9 mouse cellular contexts compared by ENCODE assay signal in genomic region chr2:178101957-178102356, GRCm38 (mm10). TPM values are rescaled to one million over a fixed set of nuclear protein-coding genes. Genes with fewer than 3 reads are reported as not detected.
DNase-seq lines count a peak whose midpoint lies in the region; ATAC-seq and TF ChIP-seq lines count a peak whose summit lies in the region.
"Had no signal": no experiment of that assay in that cellular context is flagged by ENCODE, and none has a peak within 500 bp of the region (broad histone marks: within the 10 kb centered on the region; RNA-seq: fewer than 3 reads in every experiment).

No protein-coding gene starts in this region.

- no peak overlapping the region for H3K4me2 ChIP-seq in intestine, embryonic 16.5 days (ENCODE audit: low read depth, low read length)
- H3K4me2 ChIP-seq in midbrain, embryonic 11.5 days, result no peak overlapping the region
- H3K4me2 ChIP-seq: liver, embryonic 15.5 days had no signal

- ATAC-seq in frontal cortex, adult (ENCODE audit: low TSS enrichment), result peak; percentile 98
- ATAC-seq in intestine, embryonic 16.5 days, result peak; percentile 79
- ATAC-seq in midbrain, embryonic 11.5 days (ENCODE audit: low FRiP score), result peak; percentile 86

- H3K27me3 ChIP-seq in cerebellum, adult 2 months (ENCODE audit: control insufficient read depth, insufficient read depth, low read length), result no peaks in the 10 kb centered on the region
- no peaks in the 10 kb centered on the region for H3K27me3 ChIP-seq in intestine, embryonic 16.5 days (replicated peaks; ENCODE audit: control insufficient read depth, insufficient read depth, low read length)
- no peaks in the 10 kb centered on the region for H3K27me3 ChIP-seq in midbrain, embryonic 11.5 days (ENCODE audit: control insufficient read depth, insufficient read depth, low read length)
- H3K27me3 ChIP-seq: liver, embryonic 15.5 days had no signal

- 16% methylated on average over 7 of the region's 7 CpGs for WGBS in cerebellum, adult 2 months
- WGBS in intestine, embryonic 16.5 days, result 8% methylated on average over 7 of the region's 7 CpGs
- WGBS in midbrain, embryonic 11.5 days, result 17% methylated on average over 7 of the region's 7 CpGs

- peak; percentile 90 for TF ChIP-seq CTCF in cerebellum, adult 2 months (IDR thresholded peaks at IDR 0.05; ENCODE audit: borderline replicate concordance, insufficient read depth, low read depth, low read length)

- H3K4me1 ChIP-seq in cerebellum, adult 2 months (ENCODE audit: control insufficient read depth, insufficient read depth, low read length), result no peaks in the 10 kb centered on the region
- no peaks in the 10 kb centered on the region for H3K4me1 ChIP-seq in intestine, embryonic 16.5 days (ENCODE audit: control insufficient read depth, insufficient read depth, low read length)
- no peaks in the 10 kb centered on the region for H3K4me1 ChIP-seq in midbrain, embryonic 11.5 days (ENCODE audit: control insufficient read depth, insufficient read depth, low read length)
- H3K4me1 ChIP-seq: liver, embryonic 15.5 days had no signal

- H3K4me3 ChIP-seq in cerebellum, adult 2 months (replicated peaks; ENCODE audit: insufficient read depth, low read depth, low read length), result no peak overlapping the region
- no peak overlapping the region for H3K4me3 ChIP-seq in intestine, embryonic 16.5 days (ENCODE audit: low read length)
- no peak overlapping the region for H3K4me3 ChIP-seq in midbrain, embryonic 11.5 days (ENCODE audit: low read depth, low read length)
- H3K4me3 ChIP-seq: liver, embryonic 15.5 days had no signal

- H3K36me3 ChIP-seq in intestine, embryonic 16.5 days (ENCODE audit: control insufficient read depth, insufficient read depth, low read length), result no peaks in the 10 kb centered on the region
- H3K36me3 ChIP-seq in midbrain, embryonic 11.5 days (ENCODE audit: control insufficient read depth, insufficient read depth, low read length), result no peaks in the 10 kb centered on the region
- H3K36me3 ChIP-seq: liver, embryonic 15.5 days had no signal

- TF ChIP-seq POLR2A in cerebellum, adult 2 months (IDR thresholded peaks at IDR 0.05; ENCODE audit: borderline replicate concordance, insufficient read depth, low read length), result no peak

- intact Hi-C loops in heart, postnatal 25 days (cut with DNase I), result loop anchor here (2.0 kb wide), 1 partner anchor 163 kb away; no protein-coding TSS in a partner anchor
- intact Hi-C loops in left cerebral cortex, postnatal 14 days (cut with DNase I), result loop anchor here (5.0 kb wide), 1 partner anchor 235 kb away; no protein-coding TSS in a partner anchor

- no peak overlapping the region for H3K9ac ChIP-seq in intestine, embryonic 16.5 days (ENCODE audit: low read depth, low read length)
- no peak overlapping the region for H3K9ac ChIP-seq in midbrain, embryonic 11.5 days (ENCODE audit: low read length)
- H3K9ac ChIP-seq: liver, embryonic 15.5 days had no signal

- peak; percentile 30 to 62 for DNase-seq in heart, adult 18-20 months
- DNase-seq in heart, postnatal 25 days (ENCODE audit: low spot score), result no peak
- peak; percentile 81 to 85 for DNase-seq in cerebellum, adult 2 months
- peak; percentile 75 for DNase-seq in left cerebral cortex, postnatal 14 days (ENCODE audit: low spot score in 2 of 2)
- peak; percentile 93 for DNase-seq in midbrain, embryonic 11.5 days (ENCODE audit: low spot score, missing footprints)
- DNase-seq in telencephalon, adult 2 months (ENCODE audit: low read depth, low spot score), result peak; percentile 29

- H3K9me3 ChIP-seq in intestine, embryonic 16.5 days (ENCODE audit: control insufficient read depth, low read length), result no peaks in the 10 kb centered on the region
- no peaks in the 10 kb centered on the region for H3K9me3 ChIP-seq in midbrain, embryonic 11.5 days (ENCODE audit: control insufficient read depth, low read length)
- H3K9me3 ChIP-seq: liver, embryonic 15.5 days had no signal

- no peak overlapping the region for H3K27ac ChIP-seq in cerebellum, adult 2 months (ENCODE audit: insufficient read depth, low read length)
- H3K27ac ChIP-seq in intestine, embryonic 16.5 days (ENCODE audit: low read length), result no peak overlapping the region
- no peak overlapping the region for H3K27ac ChIP-seq in midbrain, embryonic 11.5 days (ENCODE audit: low read depth, low read length)
- H3K27ac ChIP-seq: liver, embryonic 15.5 days had no signal

RNA-seq across cellular contexts. Expression of gene Phactr3, which starts 16.8 kb away (rescaled TPM):
- under 1 TPM; 0.69 to 0.94 TPM for total RNA-seq in heart, adult 18-20 months (2021)
- total RNA-seq in heart, postnatal 25 days (2021), result 1 to 10 TPM; 1.4 to 1.5 TPM
- polyA plus RNA-seq in cerebellum, adult 2 months (2012; rRNA removed), result 75.5 and 79.8 TPM in 2 replicates
- polyA plus RNA-seq in intestine, embryonic 16.5 days (2015; fragmentation: Nextera tagmentation; extraction: Ambion mirVana), result 1.3 and 2.2 TPM in 2 replicates
- 100 to 1,000 TPM; 144 to 146 TPM for total RNA-seq in left cerebral cortex, postnatal 14 days (2021)
- polyA plus RNA-seq in midbrain, embryonic 11.5 days (2014; fragmentation: Nextera tagmentation; extraction: Ambion mirVana), result 11.7 and 13.9 TPM in 2 replicates

RNA-seq across cellular contexts. Expression of gene Zfp931, which starts 23.7 kb away (rescaled TPM):
- total RNA-seq in heart, adult 18-20 months (2021), result 10 to 100 TPM; 13.2 to 14.2 TPM
- total RNA-seq in heart, postnatal 25 days (2021), result 10 to 100 TPM; 12.2 to 15.3 TPM
- polyA plus RNA-seq in cerebellum, adult 2 months (2012; rRNA removed), result 17.1 and 19.5 TPM in 2 replicates
- polyA plus RNA-seq in intestine, embryonic 16.5 days (2015; fragmentation: Nextera tagmentation; extraction: Ambion mirVana), result 15.1 and 16.2 TPM in 2 replicates
- total RNA-seq in left cerebral cortex, postnatal 14 days (2021), result 10 to 100 TPM; 19.6 to 20.2 TPM
- 16.3 and 17.6 TPM in 2 replicates for polyA plus RNA-seq in midbrain, embryonic 11.5 days (2014; fragmentation: Nextera tagmentation; extraction: Ambion mirVana)

Comparison
In these comparisons a context has a peak if more than half of its experiments do, and no peak if none do; other contexts are left out.
1. RNA of gene Phactr3, which starts 16.8 kb away (total RNA-seq): 144 to 146 TPM in left cerebral cortex, postnatal 14 days; 1.4 to 1.5 TPM in heart, postnatal 25 days and 0.69 to 0.94 TPM in heart, adult 18-20 months; every median in the first group is over 10 times any median in the second.
2. Peak in every context shown above with its lines, with median percentiles within 50 percentile points of each other: ATAC-seq.